Mouse (Mus musculus) heart, adult 2 months (tissue): ENCODE results near the gene Gm42906.

ENCODE experiments used
- CTCF ChIP-seq: fragments of 200-600 bp; IDR thresholded peaks from 2 replicates; pipeline ENCODE4 v1.8.1; 2022; ENCODE audit warnings: antibody characterized with exemption, mild to moderate bottlenecking, moderate library complexity
- POLR2A ChIP-seq: fragments of 200-500 bp; IDR thresholded peaks from 2 replicates; pipeline ENCODE4 v1.6.1; 2011; ENCODE audit warnings: mild to moderate bottlenecking, low read depth, low read length, control low read depth; ENCODE audit not compliant: insufficient read depth

- no peak for TF ChIP-seq POLR2A
- no peak for TF ChIP-seq CTCF
Measured at GRCm38 (mm10) chr5:151277927-151278326, 150.0 kb downstream of the Gm42906 start.
